Mouse (Mus musculus): ENCODE results near the gene Comp.

Comp gene

DNA sequence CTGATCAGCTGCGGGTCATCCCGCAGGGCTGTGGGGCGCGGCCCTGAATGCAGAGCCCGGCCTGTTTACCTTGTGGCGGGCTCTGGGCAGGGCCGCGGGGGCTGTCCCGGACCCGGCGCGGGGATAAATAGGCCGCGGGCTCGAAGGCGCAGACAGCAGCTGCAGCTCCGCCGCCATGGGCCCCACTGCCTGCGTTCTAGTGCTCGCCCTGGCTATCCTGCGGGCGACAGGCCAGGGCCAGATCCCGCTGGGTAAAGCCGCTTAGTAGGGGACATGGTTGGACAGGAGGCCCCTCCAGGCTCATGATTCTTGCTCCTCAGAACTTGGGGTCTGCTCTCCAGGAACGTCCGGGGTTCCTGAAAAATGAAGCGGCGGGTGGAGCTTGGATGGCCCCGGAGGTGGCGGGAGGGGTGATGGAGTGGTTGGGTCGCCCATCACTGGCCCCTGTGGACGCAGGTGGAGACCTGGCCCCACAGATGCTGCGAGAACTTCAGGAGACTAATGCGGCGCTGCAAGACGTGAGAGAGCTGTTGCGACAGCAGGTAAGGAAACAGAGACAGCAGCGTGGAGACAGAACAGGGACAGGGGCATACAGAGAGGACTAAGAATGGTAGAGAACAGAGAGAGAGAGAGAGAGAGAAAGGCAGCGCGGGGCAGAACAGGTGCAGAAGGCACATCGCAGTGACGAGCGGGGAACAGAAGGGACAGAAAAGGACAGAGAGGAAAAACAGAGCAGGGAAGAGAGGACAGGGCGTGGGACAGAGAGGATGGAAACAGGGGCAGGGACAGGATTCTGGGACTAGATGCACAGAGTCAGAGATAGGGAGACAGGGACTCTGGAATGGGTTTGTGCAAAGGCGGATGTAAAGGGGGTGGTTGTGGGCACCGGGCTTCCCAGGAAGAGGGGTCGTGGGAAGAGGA lies at the start of gene Comp:
Comp (plus strand) TSS at position 162 of the 921 bp plus-strand sequence.
- DNase-seq, result no peak

- DNase-seq, result no peak
Measured at GRCm38 (mm10) chr8:70323716-70324115, 49.6 kb upstream of the Comp start.

GRCm38 (mm10) chr8:70327512-70327911 lies 45.8 kb upstream of the Comp start:
- no peak for DNase-seq

- DNase-seq, result no peak
Measured at GRCm38 (mm10) chr8:70329124-70329834, 44.1 kb upstream of the Comp start, which contains the start of gene Gdf1. Gene Gdf1 (plus strand): TSS chr8:70329817.

DNA sequence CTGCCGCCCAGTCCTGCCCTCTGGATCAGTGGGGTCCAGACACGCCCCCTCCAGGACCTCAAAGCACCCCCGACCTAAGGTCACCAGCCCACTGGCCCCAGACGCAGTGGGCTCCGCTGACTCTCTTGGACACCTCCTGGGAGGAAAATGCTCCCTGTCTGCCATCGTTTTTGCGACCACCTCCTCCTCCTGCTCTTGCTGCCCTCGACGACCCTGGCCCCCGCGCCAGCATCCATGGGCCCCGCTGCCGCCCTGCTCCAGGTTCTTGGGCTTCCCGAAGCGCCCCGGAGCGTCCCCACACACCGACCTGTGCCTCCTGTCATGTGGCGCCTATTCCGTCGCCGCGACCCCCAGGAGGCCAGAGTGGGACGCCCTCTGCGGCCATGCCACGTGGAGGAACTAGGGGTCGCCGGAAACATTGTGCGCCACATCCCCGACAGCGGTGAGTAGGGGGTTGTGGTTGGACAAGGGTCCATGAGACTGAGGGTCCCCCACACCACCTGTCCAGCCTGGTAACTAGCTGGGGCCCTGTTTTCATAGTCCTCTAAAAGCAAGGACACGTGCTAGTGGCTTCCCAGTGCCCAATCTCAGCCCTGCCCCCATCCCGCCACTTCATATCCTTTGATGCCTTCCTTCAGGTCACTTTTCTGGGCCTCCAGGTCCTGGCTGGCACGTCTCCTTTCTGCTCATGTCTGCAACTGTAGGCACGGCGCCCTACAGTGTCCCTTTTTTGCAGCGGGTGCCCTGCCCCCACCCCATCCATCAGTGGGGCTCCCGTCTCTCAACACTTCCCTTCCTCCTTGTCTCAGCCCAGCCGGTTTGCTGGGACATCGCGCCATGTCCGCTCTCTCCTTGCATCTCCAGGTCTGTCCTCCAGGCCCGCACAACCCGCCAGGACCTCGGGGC lies 43.3 kb upstream of the Comp start:
- DNase-seq, result no peak

DNA sequence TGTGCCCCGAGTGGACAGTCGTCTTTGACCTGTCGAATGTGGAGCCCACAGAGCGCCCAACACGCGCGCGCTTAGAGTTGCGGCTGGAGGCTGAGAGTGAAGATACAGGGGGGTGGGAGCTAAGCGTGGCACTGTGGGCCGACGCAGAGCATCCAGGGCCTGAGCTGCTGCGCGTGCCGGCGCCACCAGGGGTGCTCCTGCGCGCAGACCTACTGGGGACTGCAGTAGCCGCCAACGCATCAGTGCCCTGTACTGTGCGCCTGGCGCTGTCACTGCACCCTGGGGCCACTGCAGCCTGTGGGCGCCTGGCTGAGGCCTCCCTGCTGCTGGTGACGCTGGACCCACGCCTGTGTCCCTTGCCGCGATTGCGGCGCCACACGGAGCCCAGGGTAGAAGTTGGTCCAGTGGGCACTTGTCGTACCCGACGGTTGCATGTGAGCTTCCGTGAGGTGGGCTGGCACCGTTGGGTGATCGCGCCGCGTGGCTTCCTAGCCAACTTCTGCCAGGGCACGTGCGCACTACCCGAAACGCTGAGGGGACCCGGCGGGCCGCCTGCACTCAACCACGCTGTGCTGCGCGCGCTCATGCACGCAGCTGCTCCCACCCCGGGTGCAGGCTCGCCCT lies 42.5 kb upstream of the Comp start:
- DNase-seq, result peak in 1 of 2 experiments; percentile 64

DNA sequence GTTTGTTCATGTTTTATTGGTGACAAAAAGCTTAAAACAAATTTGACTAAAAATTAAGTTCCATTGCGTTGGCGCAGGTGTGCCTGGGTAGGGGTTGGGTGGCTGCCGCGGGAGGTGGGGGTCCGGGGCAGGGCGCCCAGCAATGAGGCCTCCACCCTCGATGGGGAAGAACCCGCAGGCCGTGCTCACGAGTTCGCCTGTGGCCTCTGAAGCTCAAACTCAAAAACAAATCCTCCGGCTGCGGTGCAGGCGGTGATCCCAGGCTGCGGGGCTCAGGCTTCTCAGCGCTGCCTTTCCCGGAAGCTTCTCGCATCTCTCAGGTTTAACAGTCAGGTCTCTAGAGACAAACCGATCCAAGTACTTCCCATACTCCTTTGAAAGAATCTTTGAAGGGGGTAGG lies 41.8 kb upstream of the Comp start:
- DNase-seq, result no peak

- DNase-seq, result peak in 1 of 2 experiments; percentile 77
Measured at GRCm38 (mm10) chr8:70332070-70332877, 41.1 kb upstream of the Comp start.

- no peak for DNase-seq
Measured at GRCm38 (mm10) chr8:70332878-70333202, 40.5 kb upstream of the Comp start.

DNA sequence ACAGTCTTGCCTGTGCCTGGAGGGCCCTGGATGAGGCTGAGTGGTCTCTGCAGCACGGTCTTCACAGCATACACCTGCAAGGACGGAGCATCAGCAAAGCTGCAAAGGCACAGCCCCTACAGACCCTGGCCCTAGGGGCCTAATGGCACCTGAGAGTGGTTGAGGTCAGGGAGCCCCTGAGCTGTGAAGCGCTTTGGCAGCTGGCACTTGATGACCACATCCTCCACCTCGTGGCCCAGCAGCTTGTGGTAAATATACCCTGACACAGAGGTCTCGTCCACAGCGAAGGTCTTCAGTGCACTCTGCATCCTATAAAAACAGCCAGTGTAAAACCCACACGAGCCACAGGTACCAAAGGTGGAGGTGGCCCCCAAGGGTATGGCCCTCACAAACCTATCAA lies 34.4 kb upstream of the Comp start:
- DNase-seq, result no peak

GRCm38 (mm10) chr8:70340659-70341058 lies 32.7 kb upstream of the Comp start:
- DNase-seq, result no peak

- DNase-seq, result no peak
Measured at GRCm38 (mm10) chr8:70342007-70342406, 31.4 kb upstream of the Comp start.

GRCm38 (mm10) chr8:70343076-70343475 lies 30.3 kb upstream of the Comp start:
- DNase-seq, result no peak

GRCm38 (mm10) chr8:70343696-70344095 lies 29.7 kb upstream of the Comp start:
- DNase-seq, result peak; percentile 25 to 66

DNA sequence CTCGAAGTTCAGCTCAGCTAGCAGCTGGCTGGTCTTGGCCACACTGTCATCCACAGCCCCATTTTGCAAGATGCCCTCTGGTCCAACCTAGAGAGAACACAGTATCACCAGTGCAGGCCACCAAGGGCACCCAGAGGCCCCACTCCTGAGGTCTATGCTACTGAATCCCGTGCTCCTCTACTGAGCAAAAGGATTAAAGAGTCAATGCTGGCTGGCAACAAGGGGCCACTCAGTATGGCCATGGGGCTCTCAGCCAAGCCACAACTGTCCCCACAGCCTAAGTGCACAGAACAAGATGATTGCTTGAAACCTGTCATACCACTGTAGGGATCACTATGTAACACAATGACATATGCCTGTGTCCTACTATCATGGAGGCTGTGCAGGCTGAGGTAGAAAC lies 29.1 kb upstream of the Comp start:
- DNase-seq, result no peak

- no peak for DNase-seq
Measured at GRCm38 (mm10) chr8:70347443-70347842, 25.9 kb upstream of the Comp start.

DNA sequence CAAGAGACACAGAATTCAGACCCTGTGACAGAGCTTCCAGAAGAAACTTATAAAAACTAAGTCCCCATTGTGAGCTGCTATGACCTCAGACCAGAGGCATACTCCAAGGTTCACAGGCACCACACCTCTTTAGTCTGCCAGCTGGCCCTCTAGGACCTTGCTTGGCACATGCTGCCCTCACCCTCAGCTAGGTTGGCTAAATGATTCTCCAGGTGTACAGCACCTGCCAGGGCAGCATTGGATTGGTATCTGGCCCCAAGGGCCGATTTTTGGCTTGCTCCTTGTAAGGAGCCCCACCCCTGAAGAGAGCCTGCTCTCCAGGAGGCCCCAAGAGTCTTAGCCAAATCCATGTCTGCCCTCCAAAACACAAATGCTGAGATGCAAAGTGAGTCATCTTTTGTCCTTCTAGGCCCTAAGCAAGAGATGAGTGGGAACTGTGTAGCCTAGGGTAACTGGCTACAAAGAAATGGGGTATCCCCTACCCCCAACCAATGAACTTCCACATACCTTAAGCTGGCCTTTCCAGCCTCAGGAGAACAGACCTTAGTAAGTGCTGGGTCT lies 25.4 kb upstream of the Comp start:
- DNase-seq, result peak; percentile 67 to 72

GRCm38 (mm10) chr8:70351035-70351999 lies 22.0 kb upstream of the Comp start:
- no peak for DNase-seq

- no peak for DNase-seq
Measured at GRCm38 (mm10) chr8:70352000-70352384, 21.4 kb upstream of the Comp start.

GRCm38 (mm10) chr8:70352657-70353151 lies 20.7 kb upstream of the Comp start:
- peak in 1 of 2 experiments; percentile 59 for DNase-seq

Measured in kidney, postnatal 36 days (tissue).